ENCODE assay signal across 19 mouse cellular contexts in genomic region chr9:48776268-48776667, GRCm38 (mm10). TPM values are rescaled to one million over a fixed set of nuclear protein-coding genes. Genes with fewer than 3 reads are reported as not detected.
DNase-seq lines count a peak whose midpoint lies in the region; ATAC-seq and TF ChIP-seq lines count a peak whose summit lies in the region.
"Had no signal": no experiment of that assay in that cellular context is flagged by ENCODE, and none has a peak within 500 bp of the region (broad histone marks: within the 10 kb centered on the region; RNA-seq: fewer than 3 reads in every experiment).

No protein-coding gene starts in this region.

- WGBS in forebrain, postnatal 0 days, result 53% methylated on average over 7 of the region's 7 CpGs
- WGBS in forebrain, embryonic 10.5 days, result 93% methylated on average over 7 of the region's 7 CpGs

- H3K4me1 ChIP-seq in forebrain, postnatal 0 days (ENCODE audit: insufficient read depth), result no peaks in the 10 kb centered on the region
- H3K4me1 ChIP-seq in forebrain, embryonic 10.5 days, result peaks cover 20% of the 10 kb centered on the region
- H3K4me1 ChIP-seq in cortical plate, adult 2 months (ENCODE audit: control insufficient read depth, insufficient read depth, low read length), result peaks cover 9% of the 10 kb centered on the region
- H3K4me1 ChIP-seq: embryonic facial prominence, embryonic 15.5 days; heart, embryonic 13.5 days had no signal

- H3K9me3 ChIP-seq in forebrain, postnatal 0 days (ENCODE audit: low read length), result no peaks in the 10 kb centered on the region
- H3K9me3 ChIP-seq in forebrain, embryonic 10.5 days, result no peaks in the 10 kb centered on the region
- H3K9me3 ChIP-seq: embryonic facial prominence, embryonic 15.5 days; heart, embryonic 13.5 days; hindbrain, embryonic 15.5 days; midbrain, embryonic 13.5 days had no signal

- TF ChIP-seq CTCF in forebrain, postnatal 0 days (IDR thresholded peaks at IDR 0.05; ENCODE audit: low read depth), result no peak
- no peak for TF ChIP-seq CTCF in left cerebral cortex, adult 2 months (IDR thresholded peaks at IDR 0.05)
- no peak for TF ChIP-seq CTCF in cortical plate, adult 2 months (IDR thresholded peaks at IDR 0.05; ENCODE audit: extremely low read depth, insufficient read depth, low read length)

- no peak overlapping the region for H3K9ac ChIP-seq in forebrain, postnatal 0 days
- H3K9ac ChIP-seq: embryonic facial prominence, embryonic 15.5 days; heart, embryonic 13.5 days; hindbrain, embryonic 15.5 days; liver, postnatal 0 days; midbrain, embryonic 13.5 days had no signal

- no peaks in the 10 kb centered on the region for H3K27me3 ChIP-seq in forebrain, postnatal 0 days (ENCODE audit: insufficient read depth, low read length)
- H3K27me3 ChIP-seq in forebrain, embryonic 10.5 days (ENCODE audit: poor library complexity, severe bottlenecking), result no peaks in the 10 kb centered on the region
- H3K27me3 ChIP-seq: embryonic facial prominence, embryonic 15.5 days; hindbrain, embryonic 15.5 days; midbrain, embryonic 13.5 days had no signal

- peak; percentile 77 for DNase-seq in forebrain, postnatal 0 days
- no peak for DNase-seq in forebrain, embryonic 10.5 days (ENCODE audit: extremely low spot score, low spot score)
- DNase-seq in left cerebral cortex, adult 2 months (ENCODE audit: extremely low spot score in 1 of 2, low spot score in 2 of 2), result no peak
- no peak for DNase-seq in left cerebral cortex, postnatal 4 days
- peak; percentile 56 to 83 for DNase-seq in right cerebral cortex, postnatal 10 days (ENCODE audit: low spot score in 2 of 2)
- DNase-seq in thymus, postnatal 4 days, result no peak
- DNase-seq in gastrocnemius, postnatal 4 days (ENCODE audit: low spot score in 2 of 2), result no peak
- DNase-seq: adrenal gland, postnatal 25 days; cerebellum, adult 9-10 months; heart, postnatal 36 days; liver; liver, postnatal 0 days; thymus, postnatal 14 days had no signal

- no peaks in the 10 kb centered on the region for H3K36me3 ChIP-seq in forebrain, postnatal 0 days (ENCODE audit: insufficient read depth)
- H3K36me3 ChIP-seq in forebrain, embryonic 10.5 days (replicated peaks), result peaks cover 26% of the 10 kb centered on the region
- H3K36me3 ChIP-seq: embryonic facial prominence, embryonic 15.5 days; heart, embryonic 13.5 days; hindbrain, embryonic 15.5 days; midbrain, embryonic 13.5 days had no signal

- no peak overlapping the region for H3K4me3 ChIP-seq in forebrain, postnatal 0 days (ENCODE audit: low read depth, low read length)
- no peak overlapping the region for H3K4me3 ChIP-seq in forebrain, embryonic 10.5 days
- no peak overlapping the region for H3K4me3 ChIP-seq in left cerebral cortex, adult 2 months
- H3K4me3 ChIP-seq in cortical plate, adult 2 months (ENCODE audit: insufficient read depth, low read length), result no peak overlapping the region
- H3K4me3 ChIP-seq: embryonic facial prominence, embryonic 15.5 days; heart, embryonic 13.5 days; hindbrain, embryonic 15.5 days; midbrain, embryonic 13.5 days had no signal

- ATAC-seq in forebrain, postnatal 0 days, result peak; percentile 85
- ATAC-seq: intestine, embryonic 16.5 days; liver, postnatal 0 days; midbrain, embryonic 13.5 days had no signal

- no peak overlapping the region for H3K4me2 ChIP-seq in forebrain, postnatal 0 days (ENCODE audit: low read depth)
- H3K4me2 ChIP-seq: embryonic facial prominence, embryonic 15.5 days; heart, embryonic 13.5 days; hindbrain, embryonic 15.5 days; midbrain, embryonic 13.5 days had no signal

- intact Hi-C loops in left cerebral cortex, adult 2 months (cut with DNase I), result no loop called here
- intact Hi-C loops in left cerebral cortex, postnatal 4 days (cut with DNase I), result no loop called here

- H3K27ac ChIP-seq in forebrain, postnatal 0 days (ENCODE audit: low read depth, low read length), result peak overlapping the region; percentile 54
- no peak overlapping the region for H3K27ac ChIP-seq in forebrain, embryonic 10.5 days
- peak overlapping the region; percentile 73 for H3K27ac ChIP-seq in left cerebral cortex, adult 2 months
- peak overlapping the region; percentile 87 for H3K27ac ChIP-seq in cortical plate, adult 2 months (ENCODE audit: insufficient read depth, low read length)
- H3K27ac ChIP-seq: embryonic facial prominence, embryonic 15.5 days; heart, embryonic 13.5 days; hindbrain, embryonic 15.5 days; midbrain, embryonic 13.5 days had no signal

- TF ChIP-seq POLR2A in cortical plate, adult 2 months (IDR thresholded peaks at IDR 0.05; ENCODE audit: extremely low read depth, insufficient read depth, low read length), result no peak

RNA-seq across cellular contexts. Expression of gene Zbtb16, which starts 59.8 kb away (rescaled TPM):
- total RNA-seq in forebrain, postnatal 0 days (2014; rRNA removed), result 8.2 and 12.6 TPM in 2 replicates
- 4.7 and 6.8 TPM in 2 replicates for polyA plus RNA-seq in forebrain, postnatal 0 days (2015; fragmentation: Nextera tagmentation; extraction: Ambion mirVana)
- polyA plus RNA-seq in forebrain, embryonic 10.5 days (2016; fragmentation: Nextera tagmentation; extraction: Ambion mirVana), result 27.0 and 29.1 TPM in 2 replicates
- 100 to 1,000 TPM in 1 of 2 experiments, 10 to 100 TPM in 1; 92.9 to 111 TPM for total RNA-seq in left cerebral cortex, adult 2 months (2021)
- 10 to 100 TPM; 28.9 to 29.6 TPM for total RNA-seq in left cerebral cortex, postnatal 4 days (2021)
- 22.0 and 34.9 TPM in 2 replicates for polyA plus RNA-seq in cortical plate, adult 2 months (2012; rRNA removed)
- 10 to 100 TPM; 13.7 to 16.4 TPM for total RNA-seq in gastrocnemius, postnatal 4 days (2021)

Comparison
In these comparisons a context has a peak if more than half of its experiments do, and no peak if none do; other contexts are left out.
1. DNase-seq: peak in forebrain, postnatal 0 days (single experiment) and right cerebral cortex, postnatal 10 days (2 of 2); none in forebrain, embryonic 10.5 days (single experiment), left cerebral cortex, adult 2 months (0 of 2), left cerebral cortex, postnatal 4 days (single experiment), thymus, postnatal 4 days (single experiment) and gastrocnemius, postnatal 4 days (0 of 2).